Mouse (Mus musculus) hindbrain, embryonic 16.5 days (tissue): ENCODE data around the gene Hmgb1. TPM values are rescaled to one million over a fixed set of nuclear protein-coding genes. Genes with fewer than 3 reads are reported as not detected.

Experiments used
- ATAC-seq: fragments of 200-750 bp; cut with Nextera tagmentation; 2 replicates; pipeline ENCODE4 v1.8.0; 2017; ENCODE audit warnings: moderate TSS enrichment, moderate library complexity
- H3K27ac ChIP-seq: fragments of 300-500 bp; sonication (generic); 2 replicates; pipeline ENCODE4 v1.5.1; 2014; ENCODE audit warnings: low read depth, mild to moderate bottlenecking, control low read depth, low read length, moderate library complexity
- H3K27me3 ChIP-seq: fragments of 300-500 bp; sonication (generic); replicated peaks from 2 replicates; pipeline ENCODE4 v1.6.1; 2014; ENCODE audit warnings: low read length; ENCODE audit not compliant: control insufficient read depth, insufficient read depth
- H3K36me3 ChIP-seq: fragments of 300-500 bp; sonication (generic); 2 replicates; pipeline ENCODE4 v1.6.1; 2014; ENCODE audit warnings: mild to moderate bottlenecking, low read length, moderate library complexity, mixed read lengths; ENCODE audit not compliant: control insufficient read depth, insufficient read depth
- H3K4me1 ChIP-seq: fragments of 300-500 bp; sonication (generic); 2 replicates; pipeline ENCODE4 v1.6.1; 2014; ENCODE audit warnings: low read depth, low read length; ENCODE audit not compliant: control insufficient read depth, insufficient read depth
- H3K4me2 ChIP-seq: fragments of 300-500 bp; sonication (generic); 2 replicates; pipeline ENCODE4 v1.6.1; 2014; ENCODE audit warnings: mild to moderate bottlenecking, low read length, control low read depth, moderate library complexity
- H3K4me3 ChIP-seq: fragments of 300-500 bp; sonication (generic); 2 replicates; pipeline ENCODE4 v1.5.1; 2014; ENCODE audit warnings: mild to moderate bottlenecking, low read length, control low read depth, moderate library complexity
- H3K9ac ChIP-seq: fragments of 300-500 bp; sonication (generic); 2 replicates; pipeline ENCODE4 v1.6.1; 2014; ENCODE audit warnings: low read depth, mild to moderate bottlenecking, control low read depth, low read length, moderate library complexity
- H3K9me3 ChIP-seq: fragments of 300-500 bp; sonication (generic); 2 replicates; pipeline ENCODE4 v1.6.1; 2014; ENCODE audit warnings: mild to moderate bottlenecking, low read length, moderate library complexity; ENCODE audit not compliant: control insufficient read depth
- WGBS: fragments of 180-500 bp; shearing (Covaris S2); extraction: QIAGEN DNeasy Blood & Tissue Kit; methylation state at CpG from one replicate; pipeline ENCODE4 v1.1.7; 2014; 5-methylcytosine and 5-hydroxymethylcytosine counted together
- polyA plus RNA-seq: library from polyadenylated mRNA; unstranded; fragments of >200 nt; fragmentation: Nextera tagmentation; extraction: Ambion mirVana; gene quantifications from 2 replicates; pipeline ENCODE4 v1.2.1, GENCODE M21; 2015

The Hmgb1 gene
- polyA plus RNA-seq, 1 experiment from 2014 or later: 634 TPM

- Histone ChIP-seq H3K36me3 (no peaks in the 10 kb centered on the region), H3K4me1 (no peaks in the 10 kb centered on the region), H3K9me3 (no peaks in the 10 kb centered on the region), H3K4me2 (no peak overlapping the region), H3K9ac (no peak overlapping the region), H3K27me3 (no peaks in the 10 kb centered on the region), H3K4me3 (no peak overlapping the region), H3K27ac (no peak overlapping the region)
- 59% methylated on average over 3 of the region's 3 CpGs for WGBS
- ATAC-seq: no peak
Measured at GRCm38 (mm10) chr5:149107566-149107965, 76.7 kb downstream of the Hmgb1 start.

- Histone ChIP-seq H3K4me2 (no peak overlapping the region), H3K36me3 (no peaks in the 10 kb centered on the region), H3K9ac (no peak overlapping the region), H3K4me1 (no peaks in the 10 kb centered on the region), H3K9me3 (no peaks in the 10 kb centered on the region), H3K27me3 (no peaks in the 10 kb centered on the region), H3K27ac (no peak overlapping the region), H3K4me3 (no peak overlapping the region)
- no peak for ATAC-seq
- WGBS: 88% methylated on average over 8 of the region's 8 CpGs
Measured at GRCm38 (mm10) chr5:149104096-149104725, 80.1 kb downstream of the Hmgb1 start.

GRCm38 (mm10) chr5:149101869-149102268 is 82.4 kb downstream of the Hmgb1 start:
- no peaks in the 10 kb centered on the region for H3K9me3 ChIP-seq
- no peak overlapping the region for H3K4me2 ChIP-seq
- no peaks in the 10 kb centered on the region for H3K27me3 ChIP-seq
- H3K27ac ChIP-seq: no peak overlapping the region
- H3K4me3 ChIP-seq: no peak overlapping the region
- H3K36me3 ChIP-seq: no peaks in the 10 kb centered on the region
- no peak overlapping the region for H3K9ac ChIP-seq
- H3K4me1 ChIP-seq: no peaks in the 10 kb centered on the region
- ATAC-seq: no peak
- 90% methylated on average over 6 of the region's 6 CpGs for WGBS

- H3K9me3 ChIP-seq: no peaks in the 10 kb centered on the region
- 74% methylated on average over 3 of the region's 3 CpGs for WGBS
- H3K27ac ChIP-seq: no peak overlapping the region
- H3K9ac ChIP-seq: no peak overlapping the region
- no peaks in the 10 kb centered on the region for H3K36me3 ChIP-seq
- no peak overlapping the region for H3K4me3 ChIP-seq
- no peaks in the 10 kb centered on the region for H3K27me3 ChIP-seq
- no peaks in the 10 kb centered on the region for H3K4me1 ChIP-seq
- no peak overlapping the region for H3K4me2 ChIP-seq
- no peak for ATAC-seq
Measured at GRCm38 (mm10) chr5:149100091-149100490, 84.2 kb downstream of the Hmgb1 start.

- Histone ChIP-seq H3K27me3 (no peaks in the 10 kb centered on the region), H3K4me3 (no peak overlapping the region), H3K27ac (no peak overlapping the region), H3K4me1 (no peaks in the 10 kb centered on the region), H3K9me3 (no peaks in the 10 kb centered on the region), H3K36me3 (no peaks in the 10 kb centered on the region), H3K9ac (no peak overlapping the region), H3K4me2 (no peak overlapping the region)
- WGBS: 91% methylated on average over 1 of the region's 1 CpGs
- no peak for ATAC-seq
Measured at GRCm38 (mm10) chr5:149099009-149099408, 85.3 kb downstream of the Hmgb1 start.

- Histone ChIP-seq H3K9ac (no peak overlapping the region), H3K9me3 (no peaks in the 10 kb centered on the region), H3K4me1 (no peaks in the 10 kb centered on the region), H3K36me3 (no peaks in the 10 kb centered on the region), H3K27me3 (no peaks in the 10 kb centered on the region), H3K4me3 (no peak overlapping the region), H3K27ac (no peak overlapping the region), H3K4me2 (no peak overlapping the region)
- 89% methylated on average over 5 of the region's 5 CpGs for WGBS
- ATAC-seq: no peak
Measured at GRCm38 (mm10) chr5:149097841-149098240, 86.4 kb downstream of the Hmgb1 start.

- Histone ChIP-seq H3K4me2 (no peak overlapping the region), H3K9ac (no peak overlapping the region), H3K36me3 (no peaks in the 10 kb centered on the region), H3K4me3 (no peak overlapping the region), H3K9me3 (no peaks in the 10 kb centered on the region), H3K4me1 (no peaks in the 10 kb centered on the region), H3K27ac (no peak overlapping the region), H3K27me3 (no peaks in the 10 kb centered on the region)
- no peak for ATAC-seq
- 81% methylated on average over 11 of the region's 11 CpGs for WGBS
Measured at GRCm38 (mm10) chr5:149096284-149096683, 88.0 kb downstream of the Hmgb1 start.

- H3K9ac ChIP-seq: no peak overlapping the region
- H3K36me3 ChIP-seq: no peaks in the 10 kb centered on the region
- no peak overlapping the region for H3K27ac ChIP-seq
- ATAC-seq: no peak
- no peaks in the 10 kb centered on the region for H3K9me3 ChIP-seq
- no peaks in the 10 kb centered on the region for H3K4me1 ChIP-seq
- no peak overlapping the region for H3K4me3 ChIP-seq
- H3K27me3 ChIP-seq: no peaks in the 10 kb centered on the region
- WGBS: 85% methylated on average over 5 of the region's 5 CpGs
- H3K4me2 ChIP-seq: no peak overlapping the region
Measured at GRCm38 (mm10) chr5:149092926-149093325, 91.4 kb downstream of the Hmgb1 start.

- 90% methylated on average over 4 of the region's 4 CpGs for WGBS
- H3K27me3 ChIP-seq: no peaks in the 10 kb centered on the region
- no peak overlapping the region for H3K4me3 ChIP-seq
- no peaks in the 10 kb centered on the region for H3K9me3 ChIP-seq
- ATAC-seq: no peak
- no peaks in the 10 kb centered on the region for H3K36me3 ChIP-seq
- no peak overlapping the region for H3K27ac ChIP-seq
- H3K9ac ChIP-seq: no peak overlapping the region
- no peaks in the 10 kb centered on the region for H3K4me1 ChIP-seq
- H3K4me2 ChIP-seq: no peak overlapping the region
Measured at GRCm38 (mm10) chr5:149092526-149092925, 91.8 kb downstream of the Hmgb1 start.

GRCm38 (mm10) chr5:149091256-149091655 is 93.0 kb downstream of the Hmgb1 start:
- no peak for ATAC-seq
- no peaks in the 10 kb centered on the region for H3K9me3 ChIP-seq
- WGBS: 88% methylated on average over 14 of the region's 14 CpGs
- no peak overlapping the region for H3K9ac ChIP-seq
- H3K27me3 ChIP-seq: no peaks in the 10 kb centered on the region
- H3K27ac ChIP-seq: no peak overlapping the region
- no peaks in the 10 kb centered on the region for H3K36me3 ChIP-seq
- H3K4me3 ChIP-seq: no peak overlapping the region
- H3K4me1 ChIP-seq: no peaks in the 10 kb centered on the region
- no peak overlapping the region for H3K4me2 ChIP-seq
